Mouse (Mus musculus) midbrain, embryonic 10.5 days (tissue): ENCODE measurements at regions not wholly inside any gene's neighbourhood (a gene's known extent, or its start where the extent isn't known, plus 50 kb on each side); places are given as distances from the start of the nearest gene placed in this dataset.

ENCODE experiments used
- DNase-seq: peaks from one replicate; pipeline ENCODE4 v3.0.0-alpha.2; 2017; ENCODE audit warnings: low spot score
- H3K27ac ChIP-seq: fragments of 300-500 bp; sonication (generic); replicated peaks from 2 replicates; pipeline ENCODE4 v1.5.1; 2016; ENCODE audit warnings: mild to moderate bottlenecking
- H3K27me3 ChIP-seq: fragments of 300-500 bp; sonication (generic); 2 replicates; pipeline ENCODE4 v1.6.1; 2016; ENCODE audit warnings: low read depth, mild to moderate bottlenecking; ENCODE audit not compliant: poor library complexity, severe bottlenecking
- H3K36me3 ChIP-seq: fragments of 300-500 bp; sonication (generic); 2 replicates; pipeline ENCODE4 v1.6.1; 2016; ENCODE audit warnings: mild to moderate bottlenecking, moderate library complexity
- H3K4me1 ChIP-seq: fragments of 300-500 bp; sonication (generic); 2 replicates; pipeline ENCODE4 v1.6.1; 2016
- H3K4me3 ChIP-seq: fragments of 300-500 bp; sonication (generic); 2 replicates; pipeline ENCODE4 v1.5.1; 2016; ENCODE audit warnings: mild to moderate bottlenecking, moderate library complexity
- H3K9me3 ChIP-seq: fragments of 300-500 bp; sonication (generic); replicated peaks from 2 replicates; pipeline ENCODE4 v1.6.1; 2016; ENCODE audit warnings: mild to moderate bottlenecking
- WGBS: fragments of 180-500 bp; shearing (Covaris S2); methylation state at CpG from one replicate; pipeline ENCODE4 v1.1.7; 2016; 5-methylcytosine and 5-hydroxymethylcytosine counted together

- Histone ChIP-seq H3K27ac (no peak overlapping the region), H3K27me3 (peaks cover 18% of the 10 kb centered on the region), H3K4me1 (peaks cover 28% of the 10 kb centered on the region), H3K36me3 (no peaks in the 10 kb centered on the region), H3K4me3 (peak overlapping the region; percentile 25; the same call in 1 of the 2 replicates), H3K9me3 (no peaks in the 10 kb centered on the region)
- WGBS, result 17% methylated on average over 16 of the region's 16 CpGs
- peak; percentile 14 for DNase-seq
Measured at GRCm38 (mm10) chr6:31637371-31638052, 73.7 kb upstream of the Podxl start.

- no peaks in the 10 kb centered on the region for H3K36me3 ChIP-seq
- H3K4me1 ChIP-seq, result peaks cover 25% of the 10 kb centered on the region
- DNase-seq, result peak; percentile 15
- no peak overlapping the region for H3K27ac ChIP-seq
- H3K27me3 ChIP-seq, result peaks cover 18% of the 10 kb centered on the region
- no peak overlapping the region for H3K4me3 ChIP-seq
- H3K9me3 ChIP-seq, result no peaks in the 10 kb centered on the region
- WGBS, result 25% methylated on average over 9 of the region's 9 CpGs
Measured at GRCm38 (mm10) chr6:31636954-31637353, 73.2 kb upstream of the Podxl start.

GRCm38 (mm10) chr6:31632485-31632884 is 68.7 kb upstream of the Podxl start:
- no peak for DNase-seq
- Histone ChIP-seq H3K4me1 (peaks cover 14% of the 10 kb centered on the region), H3K27ac (no peak overlapping the region), H3K9me3 (no peaks in the 10 kb centered on the region), H3K27me3 (peaks cover 15% of the 10 kb centered on the region), H3K4me3 (no peak overlapping the region), H3K36me3 (no peaks in the 10 kb centered on the region)
- 86% methylated on average over 10 of the region's 10 CpGs for WGBS

DNA sequence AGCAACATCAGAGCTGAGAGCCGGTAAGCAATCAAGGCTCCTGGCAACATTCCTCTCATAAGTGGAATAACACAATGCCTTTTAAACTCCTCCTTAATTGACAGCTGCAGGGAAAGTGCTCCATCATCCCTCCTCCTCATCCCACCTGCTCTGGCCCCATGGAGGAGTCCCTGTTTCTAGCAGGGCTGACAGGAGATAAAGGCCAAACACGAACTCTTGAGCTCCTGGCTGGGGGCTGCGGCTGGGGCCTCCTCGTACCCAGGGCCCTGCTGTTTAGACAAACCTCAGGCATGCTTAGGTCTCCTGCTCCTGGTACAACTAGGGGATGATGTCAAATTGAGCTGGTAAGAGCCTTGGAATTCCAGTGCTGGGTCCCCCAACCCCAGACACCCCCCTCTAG is 66.2 kb upstream of the Podxl start:
- no peaks in the 10 kb centered on the region for H3K9me3 ChIP-seq
- no peaks in the 10 kb centered on the region for H3K27me3 ChIP-seq
- no peak for DNase-seq
- H3K36me3 ChIP-seq, result no peaks in the 10 kb centered on the region
- 0 out of 2 replicates have a peak, but pooled peaks cover 4% of the 10 kb centered on the region for H3K4me1 ChIP-seq
- WGBS, result 65% methylated on average over 4 of the region's 4 CpGs
- no peak overlapping the region for H3K27ac ChIP-seq
- no peak overlapping the region for H3K4me3 ChIP-seq

DNA sequence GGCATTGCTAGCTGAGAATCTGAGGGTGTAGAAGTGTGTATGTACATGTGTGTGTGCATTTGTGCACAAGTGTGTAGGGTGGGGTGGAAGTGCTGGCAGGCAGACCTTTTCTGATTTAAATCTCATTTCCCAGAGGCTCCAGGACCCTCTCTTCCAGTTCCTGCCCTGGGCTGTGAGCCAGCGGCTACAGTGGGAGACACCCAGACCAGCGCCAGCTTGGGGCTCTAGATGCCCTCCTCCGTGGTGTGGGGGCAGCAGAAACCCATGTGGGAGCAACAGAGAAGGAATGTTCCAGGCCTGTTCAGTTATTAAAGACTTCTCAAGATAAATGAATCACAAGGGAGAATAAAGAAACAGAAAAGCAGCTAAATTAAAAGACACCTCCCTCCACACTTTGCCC is 64.1 kb upstream of the Podxl start:
- DNase-seq, result no peak
- Histone ChIP-seq H3K27me3 (no peaks in the 10 kb centered on the region), H3K27ac (no peak overlapping the region), H3K36me3 (no peaks in the 10 kb centered on the region), H3K4me3 (no peak overlapping the region), H3K4me1 (0 out of 2 replicates have a peak, but pooled peaks cover 4% of the 10 kb centered on the region), H3K9me3 (no peaks in the 10 kb centered on the region)
- WGBS, result 93% methylated on average over 3 of the region's 3 CpGs

DNA sequence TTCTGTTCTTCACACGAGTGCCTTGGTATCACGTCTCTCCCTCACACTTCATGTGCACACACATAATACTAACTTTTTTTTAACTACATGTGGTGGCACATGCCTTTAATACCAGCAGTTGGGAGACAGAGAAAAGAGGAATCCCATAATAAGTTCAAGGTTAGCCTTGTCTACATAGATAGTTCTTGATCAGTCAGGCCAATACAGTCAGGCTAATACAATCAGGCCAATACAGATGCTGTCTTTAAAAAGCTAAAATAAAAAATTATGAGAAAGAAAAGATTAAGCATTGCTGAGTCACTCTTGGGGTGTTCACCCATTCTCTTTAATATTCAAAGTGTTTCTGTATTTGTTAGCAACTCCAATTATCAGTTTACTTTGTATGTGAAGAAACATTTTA is 61.3 kb upstream of the Podxl start:
- H3K36me3 ChIP-seq, result no peaks in the 10 kb centered on the region
- 82% methylated on average over 2 of the region's 2 CpGs for WGBS
- H3K27me3 ChIP-seq, result no peaks in the 10 kb centered on the region
- 0 out of 2 replicates have a peak, but pooled peaks cover 5% of the 10 kb centered on the region for H3K9me3 ChIP-seq
- H3K27ac ChIP-seq, result no peak overlapping the region
- no peak overlapping the region for H3K4me3 ChIP-seq
- DNase-seq, result no peak
- 0 out of 2 replicates have a peak, but pooled peaks cover 3% of the 10 kb centered on the region for H3K4me1 ChIP-seq

DNA sequence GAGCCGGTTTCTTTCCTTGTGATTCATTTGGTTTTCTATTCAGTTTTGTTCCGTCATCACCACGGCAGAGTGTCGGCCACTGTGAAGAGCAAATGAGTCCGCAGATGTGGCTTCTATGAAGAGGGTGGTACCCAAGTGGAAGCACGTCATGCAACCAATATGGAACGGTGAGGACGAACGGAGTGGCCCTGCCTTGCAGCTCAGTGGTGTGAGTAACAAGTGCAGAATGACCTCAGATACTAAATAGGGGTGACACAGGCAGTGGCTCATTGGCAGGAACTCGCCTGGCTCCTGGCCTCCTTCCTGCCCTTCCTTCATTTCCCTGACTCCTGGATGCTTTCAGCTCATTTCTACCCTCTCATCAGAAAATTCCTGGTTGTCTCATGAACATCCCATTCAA is 60.6 kb upstream of the Podxl start:
- Histone ChIP-seq H3K36me3 (no peaks in the 10 kb centered on the region), H3K4me3 (no peak overlapping the region), H3K4me1 (peaks cover 5% of the 10 kb centered on the region; the same call in 1 of the 2 replicates), H3K27ac (no peak overlapping the region), H3K27me3 (no peaks in the 10 kb centered on the region), H3K9me3 (0 out of 2 replicates have a peak, but pooled peaks cover 5% of the 10 kb centered on the region)
- no peak for DNase-seq
- 84% methylated on average over 10 of the region's 10 CpGs for WGBS

GRCm38 (mm10) chr6:31621023-31621422 is 57.2 kb upstream of the Podxl start:
- DNase-seq, result no peak
- Histone ChIP-seq H3K27me3 (no peaks in the 10 kb centered on the region), H3K4me3 (no peak overlapping the region), H3K4me1 (peaks cover 11% of the 10 kb centered on the region), H3K9me3 (0 out of 2 replicates have a peak, but pooled peaks cover 5% of the 10 kb centered on the region), H3K27ac (no peak overlapping the region), H3K36me3 (no peaks in the 10 kb centered on the region)
- 82% methylated on average over 6 of the region's 6 CpGs for WGBS

GRCm38 (mm10) chr6:31618852-31619251 is 55.1 kb upstream of the Podxl start:
- Histone ChIP-seq H3K9me3 (0 out of 2 replicates have a peak, but pooled peaks cover 5% of the 10 kb centered on the region), H3K36me3 (no peaks in the 10 kb centered on the region), H3K27ac (peak overlapping the region; percentile 35; the same call in 1 of the 2 replicates), H3K4me3 (no peak overlapping the region), H3K27me3 (no peaks in the 10 kb centered on the region), H3K4me1 (peaks cover 14% of the 10 kb centered on the region)
- no peak for DNase-seq
- WGBS, result 74% methylated on average over 2 of the region's 2 CpGs

DNA sequence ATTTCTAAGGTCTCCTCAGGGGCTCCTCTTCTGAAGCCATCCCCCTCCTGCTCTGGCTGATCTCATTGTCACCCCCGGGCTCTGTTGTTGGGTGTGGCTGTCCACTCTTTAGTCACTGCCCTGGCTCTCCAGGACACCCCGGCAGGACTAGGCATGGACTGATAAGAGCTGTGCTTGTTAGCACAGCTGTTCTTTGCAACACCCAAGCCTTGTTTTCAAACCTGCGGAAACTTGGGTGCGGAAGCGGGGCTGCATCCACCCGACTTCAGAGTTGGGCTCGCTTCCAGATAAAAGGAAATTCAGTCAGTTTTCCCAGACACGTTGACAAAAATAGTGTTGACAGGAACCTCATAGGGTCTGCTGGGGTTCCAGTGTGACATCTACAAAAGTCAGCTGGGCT is 53.6 kb upstream of the Podxl start:
- Histone ChIP-seq H3K4me3 (no peak overlapping the region), H3K9me3 (no peaks in the 10 kb centered on the region), H3K4me1 (peaks cover 20% of the 10 kb centered on the region), H3K27ac (no peak overlapping the region), H3K27me3 (no peaks in the 10 kb centered on the region), H3K36me3 (no peaks in the 10 kb centered on the region)
- DNase-seq, result no peak
- WGBS, result 79% methylated on average over 8 of the region's 8 CpGs

DNA sequence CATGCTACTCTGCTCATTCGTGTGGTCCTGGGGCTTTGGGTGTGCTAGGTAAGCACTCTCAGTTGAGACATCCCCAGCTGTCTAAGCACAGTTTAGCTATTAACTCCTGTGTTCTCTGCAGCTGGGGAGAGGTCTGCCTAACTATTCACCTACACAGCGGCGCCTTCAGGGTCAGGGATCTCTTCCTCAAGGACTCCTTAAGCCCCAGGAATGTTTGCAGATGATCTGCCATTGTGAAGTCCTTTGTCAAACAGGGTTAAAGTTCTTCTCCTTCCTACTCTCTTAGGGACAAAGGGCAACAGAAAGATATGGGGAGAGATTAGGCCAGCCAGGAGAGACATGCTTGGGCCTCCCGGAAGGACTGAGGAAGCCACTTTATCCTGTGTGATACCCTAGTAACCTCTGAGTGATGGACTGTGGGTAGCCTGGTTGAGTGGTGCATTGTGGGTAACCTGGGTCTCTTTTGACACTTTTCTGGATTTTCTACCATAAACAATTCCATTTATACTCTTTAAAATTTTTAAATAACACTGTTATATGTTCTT is 51.7 kb upstream of the Podxl start:
- H3K4me1 ChIP-seq, result peaks cover 25% of the 10 kb centered on the region
- H3K27ac ChIP-seq, result no peak overlapping the region
- no peaks in the 10 kb centered on the region for H3K36me3 ChIP-seq
- no peaks in the 10 kb centered on the region for H3K9me3 ChIP-seq
- DNase-seq, result no peak
- H3K27me3 ChIP-seq, result no peaks in the 10 kb centered on the region
- 77% methylated on average over 4 of the region's 4 CpGs for WGBS
- H3K4me3 ChIP-seq, result no peak overlapping the region

DNA sequence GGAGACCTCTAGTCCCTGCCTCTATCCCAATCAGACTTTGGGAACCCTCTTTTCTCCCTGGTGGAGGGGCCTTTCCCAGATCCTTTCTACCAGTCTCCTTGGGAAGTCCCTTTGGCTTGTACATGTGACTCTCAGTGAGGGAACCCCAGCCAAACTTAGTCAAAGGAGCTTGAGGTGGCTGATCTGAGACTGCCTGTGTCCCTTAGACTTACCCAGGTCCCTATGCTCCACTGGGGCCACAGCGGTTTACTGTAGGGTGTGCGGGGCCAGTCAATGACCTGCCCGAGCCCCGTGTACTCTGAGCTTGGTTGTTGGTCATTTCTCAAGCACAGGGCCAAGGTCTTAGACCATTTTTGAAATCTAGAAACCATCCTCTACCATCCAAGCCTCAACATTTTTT is 50.8 kb upstream of the Podxl start:
- no peak overlapping the region for H3K4me3 ChIP-seq
- no peaks in the 10 kb centered on the region for H3K9me3 ChIP-seq
- no peaks in the 10 kb centered on the region for H3K27me3 ChIP-seq
- DNase-seq, result no peak
- 0 out of 2 replicates have a peak overlapping the region, but pooled peaks have one; percentile 69 for H3K27ac ChIP-seq
- H3K4me1 ChIP-seq, result peaks cover 21% of the 10 kb centered on the region
- no peaks in the 10 kb centered on the region for H3K36me3 ChIP-seq
- 94% methylated on average over 4 of the region's 4 CpGs for WGBS

DNA sequence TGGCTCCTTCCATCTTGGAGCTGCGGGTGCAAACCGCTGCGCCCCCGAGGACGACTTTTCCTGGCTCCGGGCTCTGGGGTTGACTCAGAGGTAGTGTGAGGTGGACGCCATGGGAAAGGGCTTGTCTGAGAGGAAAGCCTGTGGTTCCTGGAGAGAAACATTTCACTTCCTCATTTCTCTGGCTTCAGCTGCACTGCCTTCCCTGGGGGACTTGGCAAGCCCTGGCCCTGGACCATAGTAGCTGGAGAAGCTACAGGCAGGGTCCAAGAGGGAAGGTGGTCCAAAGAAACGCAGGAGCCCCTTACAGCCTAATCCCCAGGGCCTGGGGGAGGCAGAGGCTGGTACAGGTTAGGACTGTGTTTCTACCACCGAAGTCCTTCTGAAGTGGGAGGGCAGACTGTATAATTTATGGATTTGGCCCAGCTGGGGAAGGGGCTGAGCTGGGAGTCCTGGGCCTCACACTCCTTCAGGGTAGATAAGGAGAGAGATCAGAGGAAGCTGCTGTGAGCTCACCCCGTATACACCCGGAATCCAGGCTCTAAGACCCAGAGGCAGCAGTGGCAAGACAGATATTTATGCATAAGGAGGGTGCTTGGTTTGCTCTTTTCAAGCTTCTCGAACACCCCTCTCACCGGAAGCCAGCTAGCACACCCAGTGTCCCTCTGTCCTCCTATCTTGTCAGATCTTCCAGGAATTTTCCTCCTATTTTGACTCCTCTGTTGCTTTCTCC is 50.0 kb upstream of the Podxl start:
- Histone ChIP-seq H3K9me3 (no peaks in the 10 kb centered on the region), H3K4me3 (no peak overlapping the region), H3K4me1 (peaks cover 15% of the 10 kb centered on the region), H3K27me3 (no peaks in the 10 kb centered on the region), H3K27ac (peak overlapping the region; percentile 69), H3K36me3 (no peaks in the 10 kb centered on the region)
- DNase-seq, result no peak
- WGBS, result 75% methylated on average over 13 of the region's 13 CpGs
